Mouse (Mus musculus) neural tube, embryonic 15.5 days (tissue): ENCODE measurements around the gene Tmem164. TPM values are rescaled to one million over a fixed set of nuclear protein-coding genes. Genes with fewer than 3 reads are reported as not detected.
A peak's percentile ranks its signal among the peaks of the same experiment; 100 is the strongest.

Experiments used
- ATAC-seq: fragments of 200-750 bp; cut with Nextera tagmentation; 2 replicates; pipeline ENCODE4 v1.8.0; 2017; ENCODE audit warnings: mild to moderate bottlenecking, moderate TSS enrichment, moderate library complexity; ENCODE audit not compliant: low FRiP score
- H3K27ac ChIP-seq: fragments of 300-500 bp; sonication (generic); replicated peaks from 2 replicates; pipeline ENCODE4 v1.5.1; 2015; ENCODE audit warnings: mild to moderate bottlenecking, inconsistent platforms
- H3K27me3 ChIP-seq: fragments of 300-500 bp; sonication (generic); replicated peaks from 2 replicates; pipeline ENCODE4 v1.6.1; 2015; ENCODE audit warnings: inconsistent platforms
- H3K36me3 ChIP-seq: fragments of 300-500 bp; sonication (generic); 2 replicates; pipeline ENCODE4 v1.6.1; 2015; ENCODE audit warnings: inconsistent platforms
- H3K4me1 ChIP-seq: fragments of 300-500 bp; sonication (generic); 2 replicates; pipeline ENCODE4 v1.6.1; 2015; ENCODE audit warnings: inconsistent platforms
- H3K4me2 ChIP-seq: fragments of 300-500 bp; sonication (generic); 2 replicates; pipeline ENCODE4 v1.6.1; 2015; ENCODE audit warnings: inconsistent platforms, mild to moderate bottlenecking, moderate library complexity
- H3K4me3 ChIP-seq: fragments of 300-500 bp; sonication (generic); replicated peaks from 2 replicates; pipeline ENCODE4 v1.5.1; 2015; ENCODE audit warnings: mild to moderate bottlenecking, inconsistent platforms
- H3K9ac ChIP-seq: fragments of 300-500 bp; sonication (generic); replicated peaks from 2 replicates; pipeline ENCODE4 v1.6.1; 2015; ENCODE audit warnings: mild to moderate bottlenecking, inconsistent platforms
- H3K9me3 ChIP-seq: fragments of 300-500 bp; sonication (generic); replicated peaks from 2 replicates; pipeline ENCODE4 v1.6.1; 2016; ENCODE audit warnings: inconsistent platforms
- WGBS: fragments of 180-500 bp; shearing (Covaris S2); methylation state at CpG from one replicate; pipeline ENCODE4 v1.1.7; 2015; ENCODE audit warnings: mixed read lengths; 5-methylcytosine and 5-hydroxymethylcytosine counted together
- polyA plus RNA-seq: library from polyadenylated mRNA; unstranded; fragments of >200 nt; fragmentation: Nextera tagmentation; extraction: Ambion mirVana; gene quantifications from 2 replicates; pipeline ENCODE4 v1.2.1, GENCODE M21; 2015

The Tmem164 gene
- polyA plus RNA-seq, 1 experiment from 2014 or later: 24.4 TPM

DNA sequence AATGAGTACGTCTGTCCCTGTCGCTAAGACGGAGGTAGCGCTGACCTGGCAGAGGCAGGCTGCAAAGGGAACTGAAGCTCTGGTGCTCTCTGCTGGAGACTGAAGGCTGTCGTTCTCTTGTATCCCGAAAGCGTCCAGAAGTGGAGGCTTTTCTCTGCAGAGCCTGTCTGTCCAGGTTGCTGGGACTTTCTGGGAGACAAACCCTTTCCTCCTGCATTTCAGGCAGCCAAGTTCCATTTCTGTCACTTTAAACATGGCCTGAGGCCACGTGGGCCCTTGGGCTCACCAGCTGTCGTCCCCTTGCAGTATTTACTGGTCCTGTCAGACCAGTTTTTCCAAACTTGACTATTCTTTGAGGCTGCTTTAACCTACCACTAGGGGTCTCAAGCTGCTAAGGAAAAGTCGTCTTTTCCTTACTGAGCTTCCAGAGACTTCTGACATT is 125.4 kb downstream of the Tmem164 start:
- no peak overlapping the region for H3K4me2 ChIP-seq
- 0 out of 2 replicates have a peak, but pooled peaks have one; percentile 53 for ATAC-seq

DNA sequence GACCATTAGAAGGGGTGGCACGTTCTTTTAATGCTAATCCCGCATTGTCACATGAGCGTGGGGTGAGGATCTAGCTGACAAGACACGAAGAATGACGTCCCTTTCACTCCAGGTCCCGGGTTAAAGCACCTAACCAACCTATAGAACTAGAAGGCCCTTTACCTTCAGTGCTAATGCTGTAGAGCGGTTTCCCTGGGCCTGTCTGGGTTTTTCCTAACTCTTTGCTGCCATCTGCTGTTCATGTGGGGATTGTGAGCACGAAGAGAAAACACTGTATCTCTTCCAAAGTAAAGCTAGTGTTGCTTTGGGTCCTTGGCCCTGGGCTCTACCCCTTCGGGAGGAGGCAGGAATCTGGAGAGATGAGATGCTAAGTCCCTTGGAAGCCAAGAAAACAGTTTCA is 127.2 kb downstream of the Tmem164 start:
- no peak overlapping the region for H3K4me2 ChIP-seq
- no peak overlapping the region for H3K27ac ChIP-seq
- H3K36me3 ChIP-seq: no peaks in the 10 kb centered on the region
- no peak overlapping the region for H3K4me3 ChIP-seq
- no peaks in the 10 kb centered on the region for H3K27me3 ChIP-seq
- 0 out of 2 replicates have a peak, but pooled peaks cover 4% of the 10 kb centered on the region for H3K4me1 ChIP-seq
- no peak overlapping the region for H3K9ac ChIP-seq
- no peaks in the 10 kb centered on the region for H3K9me3 ChIP-seq
- WGBS: 50% methylated on average over 9 of the region's 9 CpGs
- no peak for ATAC-seq

More for the DNA sequence above, 125.4 kb downstream of the Tmem164 start:
- H3K4me3 ChIP-seq: no peak overlapping the region
- WGBS: 46% methylated on average over 10 of the region's 10 CpGs
- H3K36me3 ChIP-seq: no peaks in the 10 kb centered on the region
- H3K9ac ChIP-seq: no peak overlapping the region
- no peaks in the 10 kb centered on the region for H3K27me3 ChIP-seq
- no peaks in the 10 kb centered on the region for H3K9me3 ChIP-seq
- no peak overlapping the region for H3K27ac ChIP-seq
- 0 out of 2 replicates have a peak, but pooled peaks cover 4% of the 10 kb centered on the region for H3K4me1 ChIP-seq

DNA sequence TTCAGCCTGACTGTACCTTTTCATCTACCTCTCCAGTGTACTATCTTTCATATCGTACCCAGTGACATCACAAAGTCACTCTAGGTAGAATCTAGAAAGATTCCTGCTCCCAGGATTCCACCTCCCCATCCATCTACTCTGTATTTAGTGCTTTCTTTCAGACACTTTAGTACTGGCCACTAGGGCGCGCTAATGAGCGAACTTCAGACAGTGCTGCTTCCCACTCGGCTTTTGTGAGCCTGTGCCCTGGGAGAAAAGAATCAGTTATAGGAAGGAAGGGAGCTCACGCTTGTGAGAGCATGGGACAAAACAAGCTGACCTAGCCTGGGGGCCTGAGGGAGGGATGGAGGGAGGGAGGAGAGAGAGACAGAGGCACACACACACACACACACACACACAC is 131.9 kb downstream of the Tmem164 start:
- Histone ChIP-seq H3K27ac (no peak overlapping the region), H3K4me3 (no peak overlapping the region), H3K27me3 (no peaks in the 10 kb centered on the region), H3K9ac (no peak overlapping the region), H3K4me2 (no peak overlapping the region), H3K9me3 (no peaks in the 10 kb centered on the region), H3K4me1 (no peaks in the 10 kb centered on the region), H3K36me3 (no peaks in the 10 kb centered on the region)
- 16% methylated on average over 6 of the region's 6 CpGs for WGBS
- no peak for ATAC-seq

DNA sequence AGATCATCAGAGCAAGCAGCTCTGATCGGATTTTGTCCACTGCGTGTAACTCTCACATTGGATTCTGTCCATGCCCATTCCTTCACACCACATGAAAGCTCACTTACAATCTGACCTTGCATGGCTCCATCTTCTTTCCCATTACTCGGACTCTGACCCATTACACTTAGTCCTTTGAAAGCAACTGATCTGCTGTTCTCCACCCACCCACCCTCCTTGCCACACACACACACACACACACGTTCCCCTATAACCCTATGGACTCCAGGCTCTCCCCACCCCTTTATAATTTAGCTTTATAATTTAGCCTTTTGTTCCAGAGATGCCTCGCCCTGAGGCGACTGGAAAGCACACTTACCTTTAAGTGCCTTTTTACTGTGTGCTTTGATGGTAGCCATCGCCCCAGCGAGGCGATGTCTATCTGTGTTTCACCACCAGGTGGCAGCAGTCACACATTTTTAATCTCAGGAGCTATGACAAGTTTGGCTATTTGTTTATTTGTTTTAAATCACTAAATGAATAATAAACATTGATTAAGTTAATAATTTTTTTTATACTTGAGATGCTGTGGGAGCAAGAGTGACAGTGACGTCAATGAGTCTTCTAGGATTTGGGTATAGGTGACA is 137.0 kb downstream of the Tmem164 start:
- no peak overlapping the region for H3K4me2 ChIP-seq
- WGBS: 39% methylated on average over 10 of the region's 10 CpGs
- peak; percentile 32; the same call in 1 of the 2 replicates for ATAC-seq
- H3K27me3 ChIP-seq: no peaks in the 10 kb centered on the region
- no peak overlapping the region for H3K27ac ChIP-seq
- no peaks in the 10 kb centered on the region for H3K4me1 ChIP-seq
- no peaks in the 10 kb centered on the region for H3K9me3 ChIP-seq
- H3K9ac ChIP-seq: no peak overlapping the region
- no peaks in the 10 kb centered on the region for H3K36me3 ChIP-seq
- H3K4me3 ChIP-seq: no peak overlapping the region

DNA sequence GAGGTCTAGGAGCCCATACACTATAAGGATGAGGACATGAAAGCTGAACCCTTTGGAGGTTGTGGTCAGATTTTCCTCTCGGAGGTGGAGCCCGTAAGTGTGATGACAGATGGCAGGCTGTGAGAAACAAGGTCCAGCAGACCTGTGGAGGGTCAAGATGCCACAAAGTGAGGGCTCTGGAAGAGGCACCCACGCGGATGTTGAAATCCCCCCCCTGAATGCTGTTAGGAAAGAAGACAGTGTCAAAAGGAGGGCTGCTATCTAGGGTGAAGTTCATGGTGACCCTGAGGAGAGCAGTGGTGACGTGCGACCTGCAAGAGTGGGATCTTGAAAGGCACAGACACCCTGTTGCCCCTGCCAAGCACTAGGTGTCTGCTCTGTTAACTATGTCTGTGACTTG is 140.0 kb downstream of the Tmem164 start:
- 76% methylated on average over 6 of the region's 6 CpGs for WGBS
- ATAC-seq: no peak
- Histone ChIP-seq H3K4me1 (no peaks in the 10 kb centered on the region), H3K9ac (no peak overlapping the region), H3K4me2 (no peak overlapping the region), H3K9me3 (no peaks in the 10 kb centered on the region), H3K27ac (no peak overlapping the region), H3K27me3 (no peaks in the 10 kb centered on the region), H3K4me3 (no peak overlapping the region), H3K36me3 (no peaks in the 10 kb centered on the region)

DNA sequence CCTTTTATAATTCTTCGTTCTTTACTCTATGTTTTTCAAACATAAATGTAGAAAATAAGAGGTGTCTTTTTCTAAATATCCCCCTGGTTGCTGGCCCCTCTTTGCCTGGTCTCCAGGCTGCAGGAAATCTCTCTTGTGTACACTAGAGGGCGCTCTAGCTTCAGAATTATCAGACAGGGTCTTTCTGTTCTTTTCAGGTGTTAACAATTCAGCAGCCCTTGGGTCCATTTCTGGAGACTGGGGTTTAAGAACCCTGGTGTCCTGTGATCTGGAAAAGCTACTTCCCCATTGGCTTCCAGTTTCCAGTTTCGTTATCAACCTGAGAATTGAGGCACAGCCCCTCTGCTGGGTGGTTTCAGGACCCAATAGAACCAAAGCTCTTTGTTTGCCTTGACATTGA is 140.6 kb downstream of the Tmem164 start:
- Histone ChIP-seq H3K9ac (no peak overlapping the region), H3K4me3 (no peak overlapping the region), H3K27me3 (no peaks in the 10 kb centered on the region), H3K36me3 (no peaks in the 10 kb centered on the region), H3K4me1 (no peaks in the 10 kb centered on the region), H3K9me3 (no peaks in the 10 kb centered on the region), H3K27ac (no peak overlapping the region), H3K4me2 (no peak overlapping the region)
- ATAC-seq: no peak
- WGBS: 36% methylated on average over 3 of the region's 3 CpGs

DNA sequence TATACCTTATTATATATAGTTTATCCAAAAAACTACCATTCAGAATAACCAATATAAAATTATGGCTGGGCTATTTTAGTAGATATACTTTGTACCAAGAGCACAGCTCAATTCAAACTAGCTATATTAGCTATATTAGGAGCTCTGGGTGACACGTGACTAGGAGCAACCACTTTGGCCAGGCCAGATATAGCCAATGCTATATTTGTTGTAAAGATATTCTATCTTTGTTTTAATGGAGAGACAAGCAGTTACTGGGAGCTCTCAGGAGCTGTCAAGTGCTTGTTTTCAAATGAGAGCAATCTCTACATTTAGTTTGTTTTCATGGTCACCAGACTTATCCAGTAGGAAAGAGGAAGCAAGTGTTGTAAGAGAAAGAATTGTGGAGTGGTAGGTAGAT is 144.1 kb downstream of the Tmem164 start:
- WGBS: 91% methylated on average over 1 of the region's 1 CpGs
- Histone ChIP-seq H3K9ac (no peak overlapping the region), H3K4me2 (no peak overlapping the region), H3K27ac (no peak overlapping the region), H3K27me3 (no peaks in the 10 kb centered on the region), H3K4me3 (no peak overlapping the region), H3K36me3 (no peaks in the 10 kb centered on the region), H3K4me1 (no peaks in the 10 kb centered on the region), H3K9me3 (no peaks in the 10 kb centered on the region)
- ATAC-seq: no peak

DNA sequence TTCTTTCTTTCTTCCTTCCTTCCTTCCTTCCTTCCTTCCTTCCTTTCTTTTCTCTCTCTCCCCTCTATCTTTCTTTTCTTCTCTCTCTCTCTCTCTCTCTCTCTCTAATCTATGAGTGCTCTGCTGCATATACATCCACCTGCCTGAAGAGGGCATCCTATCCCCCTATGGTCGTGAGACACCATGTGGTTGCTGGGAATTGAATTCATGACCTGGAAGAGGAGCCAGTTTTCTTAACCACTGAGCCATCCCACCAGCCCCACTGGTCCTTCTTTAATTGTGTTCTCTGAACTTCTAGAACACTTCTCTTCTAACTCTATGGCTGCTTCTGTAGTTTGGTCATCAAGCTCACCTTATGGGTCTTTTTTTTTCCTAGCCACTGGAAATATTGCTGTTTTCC is 146.4 kb downstream of the Tmem164 start:
- Histone ChIP-seq H3K4me2 (no peak overlapping the region), H3K4me3 (no peak overlapping the region), H3K4me1 (no peaks in the 10 kb centered on the region), H3K27ac (no peak overlapping the region), H3K9me3 (no peaks in the 10 kb centered on the region), H3K36me3 (no peaks in the 10 kb centered on the region), H3K9ac (no peak overlapping the region), H3K27me3 (no peaks in the 10 kb centered on the region)
- 41% methylated on average over 1 of the region's 1 CpGs for WGBS
- ATAC-seq: no peak

DNA sequence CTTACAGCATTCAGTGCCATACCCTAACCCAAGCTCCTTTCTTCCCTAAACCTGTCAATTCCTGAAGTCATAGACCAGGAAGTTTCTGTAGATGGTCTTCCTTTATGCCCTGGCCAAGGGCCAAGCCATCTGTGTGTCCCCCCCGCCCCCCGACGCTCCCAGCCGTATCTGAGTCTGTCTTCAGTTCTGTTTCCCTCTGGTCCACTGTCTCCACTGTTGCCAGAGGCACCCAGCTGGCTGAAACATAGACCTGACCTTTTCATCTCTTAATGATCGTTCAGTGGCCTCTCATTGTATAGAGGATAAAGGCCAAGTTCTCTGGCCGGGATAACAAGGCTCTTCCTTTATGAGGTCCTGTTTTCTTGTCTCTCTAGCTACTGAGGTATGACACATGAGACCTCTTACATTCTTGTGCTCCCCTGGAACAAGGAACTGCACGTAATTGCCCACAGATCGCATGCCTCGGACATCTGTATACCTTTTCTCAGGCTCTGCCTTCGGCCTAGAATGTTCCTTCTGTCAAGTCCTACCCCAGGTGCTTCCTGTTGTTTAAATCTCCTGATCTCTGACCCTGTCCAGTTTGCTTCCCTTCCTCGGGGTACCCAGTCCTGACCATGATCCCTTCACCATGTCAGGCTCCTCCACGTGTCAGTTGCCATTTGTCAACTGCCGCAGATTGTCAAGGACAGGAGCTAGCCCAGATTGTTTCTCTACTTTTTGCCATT is 147.1 kb downstream of the Tmem164 start:
- H3K4me2 ChIP-seq: no peak overlapping the region
- H3K36me3 ChIP-seq: no peaks in the 10 kb centered on the region
- ATAC-seq: no peak
- H3K9me3 ChIP-seq: no peaks in the 10 kb centered on the region
- WGBS: 54% methylated on average over 13 of the region's 13 CpGs
- H3K9ac ChIP-seq: no peak overlapping the region
- H3K4me3 ChIP-seq: no peak overlapping the region
- H3K27me3 ChIP-seq: no peaks in the 10 kb centered on the region
- H3K27ac ChIP-seq: no peak overlapping the region; the same call in 1 of the 2 replicates
- no peaks in the 10 kb centered on the region for H3K4me1 ChIP-seq

DNA sequence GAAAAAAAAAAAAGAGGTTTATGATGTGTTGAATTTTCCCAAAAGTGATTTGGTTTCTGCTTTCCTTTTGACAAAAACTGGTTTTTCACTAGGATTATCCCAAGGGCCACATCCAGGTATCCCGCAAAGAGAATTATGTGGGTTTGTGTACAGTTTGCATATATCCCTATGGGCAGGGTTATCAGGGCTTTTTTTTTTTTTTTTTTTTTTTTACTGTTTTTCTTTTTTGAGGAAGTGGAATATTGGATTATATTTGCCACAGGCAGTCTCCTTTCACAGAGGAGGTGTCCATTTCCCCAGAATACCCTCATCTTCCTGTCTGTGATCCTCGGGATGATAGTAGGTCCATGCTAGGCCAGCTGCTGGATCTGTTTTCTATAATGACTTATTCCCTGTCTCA is 148.1 kb downstream of the Tmem164 start:
- H3K36me3 ChIP-seq: no peaks in the 10 kb centered on the region
- no peaks in the 10 kb centered on the region for H3K27me3 ChIP-seq
- H3K4me2 ChIP-seq: no peak overlapping the region
- H3K4me1 ChIP-seq: no peaks in the 10 kb centered on the region
- H3K9ac ChIP-seq: no peak overlapping the region
- no peak for ATAC-seq
- no peak overlapping the region for H3K27ac ChIP-seq
- WGBS: 82% methylated on average over 2 of the region's 2 CpGs
- no peak overlapping the region for H3K4me3 ChIP-seq
- H3K9me3 ChIP-seq: no peaks in the 10 kb centered on the region

DNA sequence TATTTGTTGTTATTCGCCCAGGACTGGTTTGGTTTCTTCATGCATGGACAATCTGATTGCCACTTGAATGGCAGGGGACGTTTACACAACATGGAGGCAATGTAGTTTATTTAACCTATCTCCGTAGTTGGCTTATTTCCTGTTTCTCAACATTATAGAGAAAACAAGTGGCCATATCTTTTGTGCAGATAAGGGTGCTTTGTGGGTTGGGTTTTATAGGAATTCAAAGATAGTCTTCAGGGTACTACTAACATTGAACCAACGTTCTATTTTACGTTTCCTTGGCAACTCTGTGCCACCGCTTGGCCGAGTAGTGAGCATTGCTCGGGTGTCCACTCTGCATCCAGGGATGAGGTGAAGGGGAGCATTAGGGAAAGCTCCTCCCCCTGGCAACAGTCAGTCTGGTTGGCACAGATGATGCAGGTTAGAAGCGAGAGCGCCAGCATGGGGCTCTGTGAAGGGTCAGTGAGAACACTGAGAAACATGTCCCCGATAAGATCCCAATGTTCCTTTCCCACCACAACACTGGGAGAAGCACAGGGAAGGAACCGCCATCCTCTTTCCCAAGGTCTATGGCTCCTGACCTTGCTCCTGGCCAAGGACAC is 148.8 kb downstream of the Tmem164 start:
- Histone ChIP-seq H3K4me2 (no peak overlapping the region), H3K9me3 (no peaks in the 10 kb centered on the region)

DNA sequence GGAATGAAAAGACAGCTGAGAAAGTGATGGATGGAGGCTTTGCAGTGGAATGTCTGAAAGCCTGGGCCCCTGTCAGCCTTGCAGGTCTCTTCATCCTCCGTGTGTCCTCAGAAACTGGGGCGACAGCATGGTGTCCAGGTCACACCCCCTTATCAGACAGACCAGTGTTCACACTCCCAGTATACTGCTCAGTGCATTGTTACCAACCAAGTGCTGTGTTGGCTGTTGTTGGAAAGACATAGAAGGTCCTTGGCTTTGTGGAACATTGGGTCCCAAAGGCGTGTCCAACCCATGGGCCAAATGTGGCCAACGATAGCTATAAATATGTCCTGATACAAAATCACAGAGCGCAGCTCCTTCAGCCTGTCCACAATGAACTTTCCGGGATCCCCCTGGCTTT is 149.4 kb downstream of the Tmem164 start:
- 94% methylated on average over 6 of the region's 6 CpGs for WGBS
- ATAC-seq: no peak
- Histone ChIP-seq H3K9ac (no peak overlapping the region), H3K4me3 (no peak overlapping the region), H3K36me3 (no peaks in the 10 kb centered on the region), H3K27ac (no peak overlapping the region), H3K4me2 (no peak overlapping the region), H3K27me3 (no peaks in the 10 kb centered on the region), H3K9me3 (no peaks in the 10 kb centered on the region), H3K4me1 (no peaks in the 10 kb centered on the region)

More for the DNA sequence above, 148.8 kb downstream of the Tmem164 start:
- no peak overlapping the region for H3K9ac ChIP-seq
- no peak overlapping the region for H3K4me3 ChIP-seq
- no peak for ATAC-seq
- no peak overlapping the region for H3K27ac ChIP-seq
- H3K36me3 ChIP-seq: no peaks in the 10 kb centered on the region
- 81% methylated on average over 12 of the region's 12 CpGs for WGBS
- no peaks in the 10 kb centered on the region for H3K4me1 ChIP-seq
- H3K27me3 ChIP-seq: no peaks in the 10 kb centered on the region
